In genomic region chr9:59638372-59638771, GRCm38 (mm10) we compare ENCODE assay signal across 20 mouse cellular contexts.
"Had no signal": no experiment of that assay in that cellular context is flagged by ENCODE, and none has a peak within 500 bp of the region (broad histone marks: within the 10 kb centered on the region; RNA-seq: fewer than 3 reads in every experiment).

No protein-coding gene starts in this region.

- H3K4me3 ChIP-seq: intestine, embryonic 15.5 days; kidney, embryonic 15.5 days; limb, embryonic 12.5 days; limb, embryonic 15.5 days; lung, embryonic 15.5 days; stomach, embryonic 15.5 days had no signal

- DNase-seq: kidney, adult 11 months; kidney, adult 8-10 months; kidney, postnatal 10 days; kidney, postnatal 36 days; left cerebral cortex, postnatal 4 days; lung, adult 18-20 months; lung, postnatal 10 days; lung, postnatal 36 days; midbrain, embryonic 14.5 days; right cerebral cortex, adult 18-20 months; right cerebral cortex, postnatal 14 days; right cerebral cortex, postnatal 4 days; spleen, adult 18-20 months; thymus, postnatal 36 days had no signal

- H3K4me2 ChIP-seq: intestine, embryonic 15.5 days; kidney, embryonic 15.5 days; limb, embryonic 12.5 days; limb, embryonic 15.5 days; lung, embryonic 15.5 days; stomach, embryonic 15.5 days had no signal

- H3K27ac ChIP-seq: intestine, embryonic 15.5 days; kidney, embryonic 15.5 days; limb, embryonic 12.5 days; limb, embryonic 15.5 days; lung, embryonic 15.5 days; stomach, embryonic 15.5 days had no signal

- H3K9me3 ChIP-seq: intestine, embryonic 15.5 days; kidney, embryonic 15.5 days; limb, embryonic 12.5 days; limb, embryonic 15.5 days; lung, embryonic 15.5 days; stomach, embryonic 15.5 days had no signal

- H3K27me3 ChIP-seq: intestine, embryonic 15.5 days; kidney, embryonic 15.5 days; limb, embryonic 12.5 days; limb, embryonic 15.5 days; lung, embryonic 15.5 days; stomach, embryonic 15.5 days had no signal

- H3K4me1 ChIP-seq: intestine, embryonic 15.5 days; kidney, embryonic 15.5 days; limb, embryonic 12.5 days; limb, embryonic 15.5 days; lung, embryonic 15.5 days; stomach, embryonic 15.5 days had no signal

- H3K9ac ChIP-seq: intestine, embryonic 15.5 days; kidney, embryonic 15.5 days; limb, embryonic 12.5 days; limb, embryonic 15.5 days; lung, embryonic 15.5 days; stomach, embryonic 15.5 days had no signal

- ATAC-seq: intestine, embryonic 15.5 days had no signal
